Mouse (Mus musculus) layer of hippocampus, adult 2 months (tissue): Measurements from ENCODE around the gene Acadm. TPM values are rescaled to one million over a fixed set of nuclear protein-coding genes. Genes with fewer than 3 reads are reported as not detected.

Experiments
- DNase-seq, 2 experiments: peaks; one replicate each; pipeline ENCODE4 v3.0.0; 2022; ENCODE audit warnings: low spot score in 2 of 2
- H3K27ac ChIP-seq: fragments of 200-600 bp; 2 replicates; pipeline ENCODE4 v1.8.1; 2022
- H3K4me3 ChIP-seq: fragments of 200-600 bp; 2 replicates; pipeline ENCODE4 v1.8.1; 2022; ENCODE audit warnings: mild to moderate bottlenecking
- CTCF ChIP-seq: fragments of 200-600 bp; conservative IDR thresholded peaks from 2 replicates; pipeline ENCODE4 v1.8.1; 2022; ENCODE audit warnings: antibody characterized with exemption, mild to moderate bottlenecking, moderate library complexity
- total RNA-seq, 2 experiments: library from RNA; stranded (reverse); gene quantifications; 2 replicates each; pipeline ENCODE4 v1.2.3; 2021

Gene Acadm
- total RNA-seq, 2 experiments from 2014 or later = 41.5 to 53.9 TPM

- Histone ChIP-seq H3K4me3 (no peak within 1 kb of the TSS), H3K27ac (no peak within 1 kb of the TSS)
- TF ChIP-seq CTCF = no peak
- no peak for DNase-seq
These were observed 38.1 kb downstream of the Acadm start, which contains the start of gene Msh4 for GRCm38 (mm10) chr3:153906136-153906871. Gene Msh4 (minus strand): TSS chr3:153906138.

- TF ChIP-seq CTCF = no peak
- Histone ChIP-seq H3K4me3 (no peak overlapping the region), H3K27ac (no peak overlapping the region)
- peak in 1 of 2 experiments; percentile 10 for DNase-seq
These were observed 38.9 kb downstream of the Acadm start for GRCm38 (mm10) chr3:153905251-153906135.

- Histone ChIP-seq H3K27ac (no peak overlapping the region), H3K4me3 (no peak overlapping the region)
- peak; percentile 76 for TF ChIP-seq CTCF
- no peak for DNase-seq
These were observed 39.8 kb downstream of the Acadm start for GRCm38 (mm10) chr3:153904586-153904985.

GRCm38 (mm10) chr3:153902595-153902994, 41.8 kb downstream of the Acadm start:
- DNase-seq = no peak
- TF ChIP-seq CTCF = no peak
- no peak overlapping the region for H3K4me3 ChIP-seq
- no peak overlapping the region for H3K27ac ChIP-seq

GRCm38 (mm10) chr3:153901904-153902303, 42.5 kb downstream of the Acadm start:
- no peak for TF ChIP-seq CTCF
- Histone ChIP-seq H3K4me3 (no peak overlapping the region), H3K27ac (no peak overlapping the region)
- no peak for DNase-seq

GRCm38 (mm10) chr3:153897216-153897615, 47.2 kb downstream of the Acadm start:
- no peak for TF ChIP-seq CTCF

GRCm38 (mm10) chr3:153895454-153895853, 49.0 kb downstream of the Acadm start:
- no peak for DNase-seq
- no peak overlapping the region for H3K4me3 ChIP-seq
- TF ChIP-seq CTCF = no peak
- no peak overlapping the region for H3K27ac ChIP-seq

More at GRCm38 (mm10) chr3:153897216-153897615, 47.2 kb downstream of the Acadm start:
- Histone ChIP-seq H3K27ac (no peak overlapping the region), H3K4me3 (no peak overlapping the region)
- DNase-seq = no peak

- H3K4me3 ChIP-seq = no peak overlapping the region
- TF ChIP-seq CTCF = no peak
- DNase-seq = no peak
- H3K27ac ChIP-seq = no peak overlapping the region
These were observed 55.1 kb downstream of the Acadm start for GRCm38 (mm10) chr3:153889188-153889781.

- no peak for TF ChIP-seq CTCF
- no peak overlapping the region for H3K4me3 ChIP-seq
- no peak for DNase-seq
- H3K27ac ChIP-seq = no peak overlapping the region
These were observed 56.3 kb downstream of the Acadm start for GRCm38 (mm10) chr3:153888141-153888540.

- no peak overlapping the region for H3K27ac ChIP-seq
- TF ChIP-seq CTCF = peak; percentile 51
- H3K4me3 ChIP-seq = no peak overlapping the region
- no peak for DNase-seq
These were observed 58.1 kb downstream of the Acadm start for GRCm38 (mm10) chr3:153886296-153886695.

Other genes with a start within 250 kb of the Acadm start
- gene St6galnac3, start 219.5 kb downstream of the Acadm start, total RNA-seq = 10 to 100 TPM; 25.9 to 27.4 TPM
- not detected for gene Asb17, start 100.4 kb downstream of the Acadm start, total RNA-seq
- under 1 TPM; 0.49 to 0.51 TPM for gene Msh4, start 38.5 kb downstream of the Acadm start, total RNA-seq
- 10 to 100 TPM; 68.7 to 72.6 TPM for gene Rabggtb, start 31.6 kb downstream of the Acadm start, total RNA-seq
- 10 to 100 TPM; 52.6 to 57.5 TPM for gene Slc44a5, start 28.8 kb upstream of the Acadm start, total RNA-seq